Mouse (Mus musculus): ENCODE results near the gene Zfp398.

- TF ChIP-seq CTCF (conservative IDR thresholded peaks at IDR 0.05 in 1 of 2, IDR thresholded peaks at IDR 0.05 in 1 of 2; ENCODE audit: low read depth in 2 of 2, low read length in 2 of 2) (no peak), POLR2AphosphoS2 (IDR thresholded peaks at IDR 0.05; ENCODE audit: low read depth, low read length) (no peak), KAT2A (IDR thresholded peaks at IDR 0.05; ENCODE audit: insufficient replicate concordance, low read length) (no peak)
These were observed 36.8 kb downstream of the Zfp398 start for GRCm38 (mm10) chr6:47872266-47872665.

Measured in CH12.LX (cell line).